Mouse (Mus musculus): ENCODE results near the gene Polr3b.

Gene Polr3b

GRCm38 (mm10) chr10:84676511-84676910 is 54.4 kb downstream of the Polr3b start:
- DNase-seq, result no peak

- no peak for DNase-seq
Observed at GRCm38 (mm10) chr10:84677871-84678270, 55.8 kb downstream of the Polr3b start.

- DNase-seq, result no peak
Observed at GRCm38 (mm10) chr10:84678441-84678840, 56.3 kb downstream of the Polr3b start.

GRCm38 (mm10) chr10:84685444-84686121 is 63.5 kb downstream of the Polr3b start:
- no peak for DNase-seq

- peak; percentile 45 for DNase-seq
Observed at GRCm38 (mm10) chr10:84686122-84686497, 64.0 kb downstream of the Polr3b start.

GRCm38 (mm10) chr10:84686705-84687104 is 64.6 kb downstream of the Polr3b start:
- DNase-seq, result no peak

GRCm38 (mm10) chr10:84687736-84688135 is 65.6 kb downstream of the Polr3b start:
- DNase-seq, result no peak

GRCm38 (mm10) chr10:84689846-84690245 is 67.8 kb downstream of the Polr3b start:
- no peak for DNase-seq

- no peak for DNase-seq
Observed at GRCm38 (mm10) chr10:84690818-84691217, 68.7 kb downstream of the Polr3b start.

GRCm38 (mm10) chr10:84691692-84692091 is 69.6 kb downstream of the Polr3b start:
- DNase-seq, result no peak

GRCm38 (mm10) chr10:84693841-84694638 is 71.9 kb downstream of the Polr3b start:
- DNase-seq, result no peak

- no peak for DNase-seq
Observed at GRCm38 (mm10) chr10:84700236-84700987, 78.3 kb downstream of the Polr3b start.

- peak; percentile 63 for DNase-seq
Observed at GRCm38 (mm10) chr10:84701110-84701509, 79.0 kb downstream of the Polr3b start.

- no peak for DNase-seq
Observed at GRCm38 (mm10) chr10:84702115-84702514, 80.0 kb downstream of the Polr3b start.

- DNase-seq, result no peak
Observed at GRCm38 (mm10) chr10:84704594-84704993, 82.5 kb downstream of the Polr3b start.

GRCm38 (mm10) chr10:84705234-84705633 is 83.1 kb downstream of the Polr3b start:
- DNase-seq, result no peak

GRCm38 (mm10) chr10:84706543-84706942 is 84.5 kb downstream of the Polr3b start:
- DNase-seq, result no peak

- no peak for DNase-seq
Observed at GRCm38 (mm10) chr10:84707226-84707625, 85.1 kb downstream of the Polr3b start.

- DNase-seq, result no peak
Observed at GRCm38 (mm10) chr10:84707752-84708530, 85.8 kb downstream of the Polr3b start.

GRCm38 (mm10) chr10:84710192-84710591 is 88.1 kb downstream of the Polr3b start:
- no peak for DNase-seq

- peak; percentile 25 for DNase-seq
Observed at GRCm38 (mm10) chr10:84710827-84711226, 88.7 kb downstream of the Polr3b start.

- no peak for DNase-seq
Observed at GRCm38 (mm10) chr10:84711479-84711878, 89.4 kb downstream of the Polr3b start.

GRCm38 (mm10) chr10:84711940-84712339 is 89.8 kb downstream of the Polr3b start:
- DNase-seq, result no peak

Measured in kidney, adult 9 months (tissue).